Mouse (Mus musculus) myocyte (in vitro differentiated cells): Measurements from ENCODE around the gene Ctu2.

Experiments used
- CEBPB ChIP-seq: IDR thresholded peaks from 2 replicates; pipeline ENCODE4 v1.6.1; 2011; ENCODE audit warnings: mild to moderate bottlenecking, moderate library complexity; ENCODE audit not compliant: poor library complexity, insufficient read depth, severe bottlenecking
- MAX ChIP-seq: IDR thresholded peaks from one replicate; pipeline ENCODE4 v1.6.1; 2011; ENCODE audit warnings: low read depth, mild to moderate bottlenecking, control low read depth
- MYOD1 ChIP-seq, 3 experiments: IDR thresholded peaks; one replicate each; pipeline ENCODE4 v1.6.1; 2011; ENCODE audit warnings: control low read depth in 2 of 3, low read depth in 2 of 3, mild to moderate bottlenecking in 2 of 3, moderate library complexity in 1 of 3; ENCODE audit not compliant: insufficient read length in 2 of 3, control insufficient read depth in 1 of 3
- MYOG ChIP-seq, 3 experiments: IDR thresholded peaks; one replicate each; pipeline ENCODE4 v1.6.1; 2011; ENCODE audit warnings: control low read depth in 2 of 3, low read depth in 2 of 3, mild to moderate bottlenecking in 2 of 3; ENCODE audit not compliant: insufficient read length in 2 of 3, control insufficient read depth in 1 of 3, insufficient read depth in 1 of 3
- POLR2A ChIP-seq: IDR thresholded peaks from one replicate; pipeline ENCODE4 v1.6.1; 2011; ENCODE audit warnings: low read depth, mild to moderate bottlenecking, control low read depth, moderate library complexity; ENCODE audit not compliant: insufficient read length
- POLR2AphosphoS2 ChIP-seq: IDR thresholded peaks from one replicate; pipeline ENCODE4 v1.6.1; 2011; ENCODE audit warnings: low read depth, control low read depth; ENCODE audit not compliant: insufficient read length
- TCF12 ChIP-seq: IDR thresholded peaks from one replicate; pipeline ENCODE4 v1.6.1; 2011; ENCODE audit warnings: mild to moderate bottlenecking, control low read depth; ENCODE audit not compliant: poor library complexity, insufficient read depth, severe bottlenecking
- TCF3 ChIP-seq: IDR thresholded peaks from one replicate; pipeline ENCODE4 v1.6.1; 2011; ENCODE audit warnings: low read depth, control low read depth; ENCODE audit not compliant: insufficient read length
- USF1 ChIP-seq: IDR thresholded peaks from one replicate; pipeline ENCODE4 v1.6.1; 2011; ENCODE audit warnings: low read depth, mild to moderate bottlenecking, control low read depth, moderate library complexity

DNA sequence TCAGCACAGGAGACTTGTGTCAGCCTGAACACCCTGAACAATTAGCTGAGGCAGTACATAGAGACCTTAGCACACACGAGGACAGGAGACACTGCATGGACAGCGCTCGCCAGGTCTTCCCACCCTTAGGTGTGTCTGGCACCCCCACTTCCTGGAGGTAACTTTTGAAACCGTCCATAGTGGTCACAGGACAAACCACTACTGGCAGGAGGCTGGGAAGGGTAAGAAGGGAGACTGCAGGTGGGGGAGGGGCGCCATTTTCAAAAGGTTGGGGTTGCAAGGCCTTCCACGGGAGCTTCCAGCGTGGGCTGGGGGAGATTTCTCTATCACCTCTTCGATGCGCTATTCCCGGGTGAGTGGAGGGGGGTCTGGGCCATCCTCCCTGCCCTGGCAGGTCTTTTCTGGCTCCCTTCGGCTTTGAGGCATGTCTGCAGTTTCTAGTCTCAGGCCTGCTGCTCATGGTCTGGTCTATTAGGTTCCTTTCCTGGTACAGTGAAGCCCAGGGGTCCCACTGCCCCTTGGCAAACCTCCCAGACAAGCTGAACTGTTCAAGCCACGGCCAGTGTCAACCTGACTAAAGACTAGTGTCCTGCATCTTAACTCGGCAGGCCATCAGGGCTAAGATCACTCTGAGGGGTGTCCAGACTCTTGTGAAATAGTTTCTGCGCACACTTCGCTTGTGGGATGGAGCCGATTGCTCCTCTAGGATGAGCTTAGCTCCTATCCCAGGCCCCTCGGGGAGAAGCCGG, 44.1 kb upstream of the Ctu2 start:
- TF ChIP-seq CEBPB (no peak), POLR2A (no peak), TCF12 (no peak), MAX (no peak), USF1 (no peak), POLR2AphosphoS2 (no peak), MYOD1 (IDR thresholded peaks at IDR 0.05; ENCODE audit: control insufficient read depth in 1 of 3, insufficient read length in 2 of 3, low read depth in 2 of 3) (no peak), MYOG (IDR thresholded peaks at IDR 0.05; ENCODE audit: control insufficient read depth in 1 of 3, insufficient read depth in 1 of 3, insufficient read length in 2 of 3, low read depth in 2 of 3) (no peak), TCF3 (no peak)
